Mouse (Mus musculus) stomach, postnatal 0 days (tissue): ENCODE measurements at regions not wholly inside any gene's neighbourhood (a gene's known extent, or its start where the extent isn't known, plus 50 kb on each side); places are given as distances from the start of the nearest gene placed in this dataset.

Experiments
- CTCF ChIP-seq: IDR thresholded peaks from 2 replicates; pipeline ENCODE4 v1.5.1; 2016; ENCODE audit warnings: antibody characterized with exemption, low read depth, mild to moderate bottlenecking, moderate library complexity
- EP300 ChIP-seq: optimal IDR thresholded peaks from 2 replicates; pipeline ENCODE3; 2016; ENCODE audit warnings: antibody characterized with exemption

GRCm38 (mm10) chr17:59746106-59746505 lies 732.9 kb upstream of the Nudt12 start:
- TF ChIP-seq CTCF (no peak), EP300 (no peak)
